Mouse (Mus musculus): Measurements from ENCODE around the gene Tgm2.

Tgm2 gene

DNA sequence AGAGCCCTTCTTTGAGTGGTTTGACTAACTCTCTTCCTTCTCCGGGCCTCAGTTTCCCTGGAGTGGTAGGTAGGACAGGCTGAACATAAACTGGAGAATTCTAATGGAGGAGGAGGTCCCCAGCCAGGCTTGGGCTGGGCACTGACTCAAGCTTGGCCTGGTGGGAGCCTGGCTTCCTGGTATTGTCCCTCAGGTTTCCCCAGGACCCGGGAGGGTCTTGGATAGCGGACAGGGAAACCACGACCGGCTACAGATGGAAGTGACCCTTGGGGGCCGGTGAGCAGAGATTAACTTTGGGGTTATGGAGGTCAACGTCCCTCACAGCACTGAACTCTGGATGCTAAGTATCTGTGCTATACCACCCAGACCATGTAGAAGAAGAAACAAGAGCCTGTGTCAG, 5.0 kb downstream of the Tgm2 start:
- no peak for DNase-seq (ENCODE audit: low spot score)

DNA sequence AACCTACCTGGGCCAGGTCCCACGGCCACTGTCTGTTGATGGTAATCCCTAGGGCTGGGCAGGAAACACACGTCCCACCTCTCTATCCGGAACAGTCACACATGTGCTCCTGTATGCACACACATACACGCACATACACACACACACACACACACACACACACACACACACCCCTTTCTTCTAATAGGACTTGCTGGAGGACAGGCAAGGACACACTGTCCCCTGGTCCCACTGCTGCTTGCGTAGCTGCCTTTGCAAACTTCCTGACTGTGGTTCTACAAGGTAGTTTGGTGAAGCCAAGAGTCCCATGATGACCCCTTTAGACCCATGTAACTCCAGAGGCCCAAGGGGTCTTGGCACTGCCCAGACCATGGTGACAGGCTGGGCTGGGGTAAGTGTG, 5.6 kb downstream of the Tgm2 start:
- no peak for DNase-seq (ENCODE audit: low spot score)

GRCm38 (mm10) chr2:158139628-158140027, 6.6 kb downstream of the Tgm2 start:
- DNase-seq (ENCODE audit: low spot score), result peak; percentile 43

DNA sequence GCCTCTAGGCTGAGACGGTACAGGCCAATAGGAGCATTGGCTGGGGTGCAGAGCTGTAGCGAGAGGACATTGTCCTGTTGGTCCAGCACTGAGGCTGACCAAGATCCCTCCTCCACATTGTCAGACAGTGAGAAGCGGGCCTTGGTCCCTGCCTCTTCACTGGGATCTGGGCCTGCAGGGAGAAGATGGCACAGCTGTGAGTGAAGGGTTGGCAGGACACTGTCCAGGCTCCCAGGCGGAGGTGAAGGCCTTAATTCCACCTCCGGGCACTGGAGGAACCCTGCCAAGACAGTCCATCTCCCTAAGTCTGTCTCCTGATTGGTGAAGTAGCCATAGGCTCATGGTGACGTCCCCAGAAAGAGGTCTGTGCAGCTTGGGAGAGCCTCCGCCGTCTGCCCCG, 7.5 kb downstream of the Tgm2 start:
- no peak for DNase-seq (ENCODE audit: low spot score)

DNA sequence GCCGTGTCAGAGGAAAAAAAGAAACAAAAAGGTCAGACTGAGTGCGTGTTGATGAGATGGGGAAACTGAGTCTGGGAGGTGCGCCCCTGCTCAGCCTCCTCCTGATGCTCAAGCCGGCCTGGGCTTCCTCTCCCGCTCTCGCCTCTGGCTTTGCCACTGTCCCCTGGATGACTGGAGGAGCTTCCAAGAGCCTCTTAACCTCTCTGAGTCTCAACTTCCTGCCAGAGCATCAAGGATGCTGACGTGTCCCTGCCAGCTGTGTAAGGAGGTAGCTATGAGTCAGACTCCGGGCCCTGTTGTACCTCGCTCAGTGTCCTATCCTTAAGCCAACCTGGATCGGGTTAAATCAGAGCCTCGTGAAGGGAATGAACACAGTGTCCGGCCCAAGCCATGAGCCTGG, 8.5 kb downstream of the Tgm2 start:
- no peak for DNase-seq (ENCODE audit: low spot score)

- no peak for DNase-seq (ENCODE audit: low spot score)
These were observed 10.0 kb downstream of the Tgm2 start for GRCm38 (mm10) chr2:158136205-158136604.

- no peak for DNase-seq (ENCODE audit: low spot score)
These were observed 13.2 kb downstream of the Tgm2 start for GRCm38 (mm10) chr2:158133050-158133449.

- no peak for DNase-seq (ENCODE audit: low spot score)
These were observed 13.9 kb downstream of the Tgm2 start for GRCm38 (mm10) chr2:158132320-158132719.

- DNase-seq (ENCODE audit: low spot score), result no peak
These were observed 14.9 kb downstream of the Tgm2 start for GRCm38 (mm10) chr2:158131197-158131835.

DNA sequence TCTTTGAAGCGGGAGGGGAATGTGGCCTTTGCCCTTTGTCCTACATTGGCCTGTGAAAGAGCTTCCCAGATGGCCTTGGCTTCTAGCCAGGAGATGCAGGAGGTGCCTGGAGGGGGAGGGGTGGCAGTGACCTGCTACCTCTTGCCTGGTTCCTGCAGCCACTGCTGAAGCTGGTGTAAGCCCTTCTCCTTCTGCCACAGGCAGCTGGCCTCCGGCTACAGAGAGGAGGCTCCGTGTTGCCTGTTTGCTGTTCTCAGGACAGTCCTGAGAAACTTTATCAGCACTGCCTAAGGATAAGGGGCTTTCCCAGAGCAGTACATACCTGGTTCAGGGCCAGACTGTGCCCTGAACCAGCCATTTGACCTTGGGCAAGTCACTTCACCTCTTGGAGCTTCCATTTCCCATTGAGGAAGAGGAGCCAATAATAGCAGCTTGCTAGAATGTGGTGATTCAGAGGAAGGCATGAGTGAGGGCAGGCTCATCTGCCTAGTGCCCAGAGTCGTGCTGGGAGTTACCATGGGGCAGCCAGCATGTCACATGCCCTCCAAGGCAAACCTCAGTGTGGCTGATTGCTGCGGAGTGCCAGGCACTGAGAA, 15.7 kb downstream of the Tgm2 start:
- peak; percentile 49 for DNase-seq (ENCODE audit: low spot score)

GRCm38 (mm10) chr2:158129291-158130002, 16.8 kb downstream of the Tgm2 start:
- no peak for DNase-seq (ENCODE audit: low spot score)

DNA sequence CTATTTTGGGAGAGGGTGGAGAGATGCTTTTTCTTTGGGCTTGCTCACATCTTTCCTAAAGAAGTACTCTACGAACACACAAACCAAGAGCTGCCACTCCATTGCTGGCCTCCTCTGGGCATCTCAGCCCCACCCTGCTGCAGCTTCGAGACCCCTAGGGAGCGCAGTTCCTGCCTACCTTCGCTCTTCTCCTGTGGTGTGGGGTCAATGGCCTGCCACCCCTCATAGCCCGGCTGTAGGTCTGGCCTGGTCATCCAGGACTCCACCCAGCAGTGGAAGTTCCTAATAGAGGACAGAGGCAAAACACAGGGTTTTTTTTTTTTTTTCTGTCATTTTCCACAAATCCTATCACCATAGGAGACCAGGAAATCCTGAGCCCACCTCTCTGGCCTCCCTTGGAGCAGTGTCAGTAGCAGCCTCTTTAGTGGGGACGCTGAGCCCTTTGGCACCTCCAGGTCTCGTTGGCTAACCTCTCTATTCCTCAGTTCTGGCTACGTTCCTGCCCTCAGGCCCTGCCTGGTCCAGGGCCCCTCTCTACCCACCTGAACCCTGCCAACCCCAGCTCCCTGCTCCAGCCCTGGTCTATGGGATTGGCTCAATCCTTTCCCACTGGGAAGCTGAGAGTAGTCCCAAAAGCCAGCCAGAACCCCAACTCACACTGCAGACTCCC, 17.6 kb downstream of the Tgm2 start:
- DNase-seq (ENCODE audit: low spot score), result no peak

- DNase-seq (ENCODE audit: low spot score), result no peak
These were observed 18.4 kb downstream of the Tgm2 start for GRCm38 (mm10) chr2:158127872-158128271.

GRCm38 (mm10) chr2:158127245-158127644, 19.0 kb downstream of the Tgm2 start:
- DNase-seq (ENCODE audit: low spot score), result no peak

DNA sequence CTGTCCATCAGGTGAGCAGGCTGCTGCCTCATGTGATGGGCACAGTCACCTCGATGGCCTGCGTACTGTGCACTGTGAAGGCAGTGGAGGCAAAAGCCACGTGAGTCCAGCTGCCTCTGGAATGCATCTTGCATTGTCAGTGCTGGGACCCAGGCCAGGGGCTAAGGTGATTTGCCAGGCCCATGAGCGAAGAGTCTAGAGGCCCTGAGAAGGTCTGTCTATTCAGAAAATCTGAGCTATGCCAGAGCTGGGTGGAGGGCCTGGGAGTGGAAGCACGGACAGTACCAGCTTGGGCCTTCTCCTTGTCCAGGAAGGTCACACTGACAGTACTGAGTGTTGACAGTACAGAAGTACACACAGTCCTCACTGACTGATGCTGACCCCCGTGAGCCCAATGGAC, 23.4 kb downstream of the Tgm2 start:
- DNase-seq (ENCODE audit: low spot score), result no peak

DNA sequence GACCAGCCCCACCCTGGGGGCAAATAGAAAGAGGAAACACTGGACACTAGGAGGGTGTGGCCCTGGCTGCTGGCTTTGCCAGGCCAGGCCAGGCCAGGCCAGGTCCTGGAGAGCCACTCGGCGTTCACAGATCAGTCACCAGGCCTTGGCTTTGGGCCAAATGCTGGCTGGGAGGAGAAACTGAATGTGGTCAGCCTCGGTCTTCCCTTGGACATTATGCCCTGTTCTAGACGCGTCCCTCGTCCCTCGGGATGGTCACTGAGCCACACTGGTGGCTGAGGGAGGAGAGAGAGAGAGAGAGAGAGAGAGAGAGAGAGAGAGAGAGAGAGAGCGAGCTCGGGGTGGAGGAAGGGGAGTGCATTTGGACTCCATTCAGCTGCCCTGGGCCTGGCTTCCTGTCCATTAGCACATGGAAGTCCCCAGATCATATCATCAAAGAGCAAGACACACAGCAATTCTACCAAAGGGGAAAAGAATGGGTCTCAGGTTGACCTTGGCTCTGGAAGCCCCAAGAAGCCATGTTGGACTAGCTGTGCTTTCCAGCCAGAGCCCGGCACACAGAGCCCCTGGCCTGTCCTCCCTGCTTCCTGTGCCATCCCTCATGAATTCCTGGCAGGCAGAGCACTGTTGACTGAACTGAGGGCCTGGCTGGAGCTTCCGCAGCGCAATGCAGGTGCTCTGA, 24.4 kb downstream of the Tgm2 start:
- peak; percentile 30 for DNase-seq (ENCODE audit: low spot score)

GRCm38 (mm10) chr2:158120868-158121267, 25.4 kb downstream of the Tgm2 start:
- DNase-seq (ENCODE audit: low spot score), result no peak

GRCm38 (mm10) chr2:158120211-158120610, 26.0 kb downstream of the Tgm2 start:
- DNase-seq (ENCODE audit: low spot score), result no peak

GRCm38 (mm10) chr2:158119145-158119544, 27.1 kb downstream of the Tgm2 start:
- DNase-seq (ENCODE audit: low spot score), result no peak

- no peak for DNase-seq (ENCODE audit: low spot score)
These were observed 29.6 kb downstream of the Tgm2 start for GRCm38 (mm10) chr2:158116653-158117052.

DNA sequence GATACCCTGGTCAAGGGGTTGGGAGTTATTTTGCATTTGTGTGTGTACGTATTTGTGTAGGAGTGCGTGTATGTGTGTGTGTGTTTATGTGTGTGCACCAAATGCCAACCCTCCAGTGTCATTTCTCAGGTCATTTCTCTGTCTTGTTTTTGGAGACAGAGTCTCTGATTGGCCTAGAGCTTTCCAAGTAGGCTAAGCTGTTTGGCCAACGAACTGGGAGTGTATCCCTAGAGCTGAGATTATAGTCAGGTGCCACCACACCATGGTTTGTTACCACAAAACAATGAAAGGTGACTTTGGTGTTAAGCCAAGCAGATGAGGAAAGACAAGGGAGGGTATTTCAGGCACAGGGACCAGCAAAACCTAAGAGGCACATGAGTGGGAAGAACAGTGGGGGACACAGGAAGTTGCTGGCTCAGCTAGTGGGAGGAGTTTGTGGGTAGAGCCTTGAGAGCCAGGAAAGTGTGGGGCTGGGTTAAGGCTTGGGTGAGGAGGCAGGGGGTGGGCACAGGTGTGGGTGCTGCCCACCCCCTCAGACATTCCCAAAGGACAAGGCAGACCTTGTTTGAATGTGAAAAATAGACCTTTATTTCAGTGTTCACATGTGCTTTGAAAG, 30.3 kb downstream of the Tgm2 start:
- DNase-seq (ENCODE audit: low spot score), result no peak

- DNase-seq (ENCODE audit: low spot score), result no peak
These were observed 31.3 kb downstream of the Tgm2 start for GRCm38 (mm10) chr2:158114931-158115330.
